Mouse (Mus musculus) layer of hippocampus, adult 2 months (tissue): ENCODE results near the gene 1700028J19Rik. TPM values are rescaled to one million over a fixed set of nuclear protein-coding genes. Genes with fewer than 3 reads are reported as not detected.

Source experiments
- DNase-seq, 2 experiments: peaks; one replicate each; pipeline ENCODE4 v3.0.0; 2022; ENCODE audit warnings: low spot score in 2 of 2
- H3K27ac ChIP-seq: fragments of 200-600 bp; 2 replicates; pipeline ENCODE4 v1.8.1; 2022
- H3K4me3 ChIP-seq: fragments of 200-600 bp; 2 replicates; pipeline ENCODE4 v1.8.1; 2022; ENCODE audit warnings: mild to moderate bottlenecking
- CTCF ChIP-seq: fragments of 200-600 bp; conservative IDR thresholded peaks from 2 replicates; pipeline ENCODE4 v1.8.1; 2022; ENCODE audit warnings: antibody characterized with exemption, mild to moderate bottlenecking, moderate library complexity
- long read RNA-seq, 2 experiments: library from polyadenylated mRNA; stranded (forward); transcript quantifications; one replicate each; pipeline ENCODE4 v2.0.0; 2021; ENCODE audit warnings: borderline mapping rate in 2 of 2
- total RNA-seq, 2 experiments: library from RNA; stranded (reverse); gene quantifications; 2 replicates each; pipeline ENCODE4 v1.2.3; 2021

The 1700028J19Rik gene
- under 1 TPM; 0.79 to 0.92 TPM for total RNA-seq
- long read RNA-seq, experiment 1, partial matches to known transcripts: 1 of 2 reads
- long read RNA-seq, experiment 1, other reads (novel, unspliced or antisense): 1 of 2 reads
- long read RNA-seq, experiment 2, partial matches to known transcripts: 1 of 1 reads
- long read RNA-seq, experiment 2, other reads (novel, unspliced or antisense): 0 of 1 reads

DNA sequence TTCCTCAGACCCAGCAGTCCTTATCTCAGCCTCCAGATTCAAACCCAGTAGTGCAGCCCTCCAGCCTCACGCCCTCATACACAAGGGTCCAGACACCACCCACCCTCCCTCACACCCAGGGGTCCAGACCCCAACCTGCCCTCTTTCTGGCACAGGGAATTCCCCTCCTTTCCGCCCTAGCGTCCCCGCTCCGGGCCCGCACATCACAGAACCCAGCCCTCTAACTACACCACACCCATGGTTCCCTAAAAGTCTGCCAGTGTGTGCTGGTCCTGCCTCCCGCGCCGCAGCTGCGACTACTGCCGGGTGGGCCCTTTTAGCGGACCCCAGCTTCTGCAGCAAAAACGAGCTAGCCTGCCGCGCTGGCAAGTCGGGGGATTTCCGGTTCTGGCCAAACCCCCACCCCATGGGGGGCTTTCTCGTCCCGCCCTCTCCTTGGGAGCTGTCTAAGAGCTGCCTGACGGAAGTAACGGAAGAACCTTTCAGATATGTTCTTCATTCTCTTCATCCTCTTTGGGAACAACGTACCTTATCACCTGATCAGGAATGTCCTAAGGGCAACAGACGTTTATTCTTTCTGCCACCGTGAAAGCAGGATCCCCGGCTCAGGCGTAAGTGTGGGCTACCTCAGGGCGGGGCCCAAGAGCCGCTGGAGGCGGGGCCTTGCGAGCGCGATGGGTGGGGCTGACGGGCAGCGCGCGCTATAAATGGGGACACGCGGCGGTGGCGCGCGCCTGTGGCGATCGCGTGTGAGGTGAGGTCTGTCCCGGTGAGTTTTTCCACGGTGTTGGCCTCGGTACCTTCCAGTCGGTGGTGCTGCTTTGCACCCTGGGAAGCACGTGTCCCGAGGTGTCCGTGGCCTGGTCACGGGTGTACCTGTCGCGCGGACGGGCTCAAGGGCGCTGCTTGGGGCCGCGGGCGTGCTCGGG lies at the start of gene 1700028J19Rik, which contains the start of gene 2410002F23Rik:
Gene 1700028J19Rik (minus strand): TSS at position 641 of the 929 bp plus-strand sequence.
Gene 2410002F23Rik (plus strand): TSS at position 668 of the 929 bp plus-strand sequence.
- Histone ChIP-seq H3K27ac (peak within 1 kb of the TSS; percentile 100), H3K4me3 (peak within 1 kb of the TSS; percentile 99)
- DNase-seq: peak; percentile 89 to 91
- TF ChIP-seq CTCF: no peak

DNA sequence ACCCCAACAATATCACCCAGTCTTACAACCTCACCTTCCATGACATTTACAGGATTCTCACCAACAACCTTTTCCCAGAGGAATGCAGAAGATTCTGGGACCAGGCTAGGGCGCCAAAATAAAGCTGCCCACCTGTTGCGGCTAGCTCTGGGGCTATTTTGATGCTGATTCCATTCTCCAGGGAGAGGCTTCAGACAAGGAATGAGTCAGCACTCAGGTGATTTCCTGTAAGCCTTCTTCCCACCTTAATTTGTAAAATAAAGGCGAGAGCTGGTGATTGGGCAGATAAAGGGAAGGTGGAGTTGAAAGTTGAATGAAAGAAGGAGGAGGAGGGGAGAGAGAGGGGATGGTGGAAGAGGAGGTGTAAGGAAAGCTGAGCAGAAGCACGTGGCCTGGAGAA lies 44.9 kb upstream of the 1700028J19Rik start:
- Histone ChIP-seq H3K27ac (no peak overlapping the region), H3K4me3 (no peak overlapping the region)
- TF ChIP-seq CTCF: no peak
- no peak for DNase-seq

DNA sequence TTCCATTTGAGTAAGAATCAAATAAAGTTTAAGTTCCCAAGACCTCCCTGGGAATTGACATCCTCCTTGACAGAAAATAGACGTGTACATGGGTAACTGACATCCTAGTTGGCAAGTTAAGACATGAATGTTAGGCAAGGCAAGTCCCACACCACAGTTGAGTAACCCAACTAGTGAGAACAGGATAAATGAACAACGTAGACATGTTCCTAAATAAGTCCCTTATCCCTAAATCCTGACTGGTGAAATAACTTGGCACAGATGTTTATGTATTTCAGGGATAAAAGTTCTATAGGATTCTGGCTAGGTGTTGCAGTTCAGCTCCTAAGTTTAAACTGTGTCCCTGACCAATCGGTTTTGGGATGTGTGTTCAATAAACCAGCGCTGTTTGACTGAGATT lies 44.5 kb upstream of the 1700028J19Rik start:
- no peak for DNase-seq
- H3K4me3 ChIP-seq: no peak overlapping the region
- H3K27ac ChIP-seq: no peak overlapping the region
- TF ChIP-seq CTCF: no peak

DNA sequence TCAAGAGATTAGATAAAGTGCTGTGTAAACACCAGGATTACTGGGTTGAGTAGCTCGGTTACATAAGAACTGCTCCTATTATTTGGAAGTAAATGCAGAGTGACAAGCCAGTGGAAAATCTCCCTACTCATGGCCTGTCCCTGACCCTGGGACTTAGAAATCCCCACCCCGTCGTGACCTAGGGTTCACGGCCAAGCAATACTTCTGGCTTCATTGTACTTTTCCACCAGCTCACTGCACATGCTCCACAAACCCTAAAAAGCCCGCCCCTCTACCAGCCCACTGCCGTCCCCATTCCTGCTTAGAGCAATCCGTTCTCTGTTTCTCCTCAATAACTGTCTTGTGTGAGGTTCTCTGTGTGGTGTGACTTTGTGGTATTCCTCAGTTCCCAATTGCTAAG lies 41.3 kb upstream of the 1700028J19Rik start:
- no peak for TF ChIP-seq CTCF
- no peak overlapping the region for H3K27ac ChIP-seq
- H3K4me3 ChIP-seq: no peak overlapping the region
- no peak for DNase-seq

DNA sequence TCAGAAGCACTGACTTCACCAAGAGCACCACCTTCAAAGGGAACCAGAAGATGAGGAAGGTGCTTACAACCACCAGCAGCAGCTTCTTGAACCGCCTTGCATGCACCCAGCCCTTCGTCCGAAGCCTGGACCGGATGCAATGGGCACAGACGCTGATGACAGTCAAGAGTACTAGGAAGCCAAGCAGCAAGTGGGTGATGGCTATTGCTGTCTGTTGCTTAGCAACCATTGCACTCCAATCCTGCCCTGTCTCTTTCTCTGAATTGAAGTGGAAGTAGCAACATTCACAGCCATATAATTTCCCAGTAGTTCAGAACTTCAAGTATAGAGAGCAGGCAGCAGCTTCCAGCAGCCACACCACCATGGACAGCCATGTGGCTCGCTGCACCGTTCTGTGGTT lies 35.1 kb upstream of the 1700028J19Rik start:
- no peak for TF ChIP-seq CTCF
- H3K4me3 ChIP-seq: no peak overlapping the region
- DNase-seq: no peak
- H3K27ac ChIP-seq: peak overlapping the region; percentile 54; the same call in 1 of the 2 replicates

DNA sequence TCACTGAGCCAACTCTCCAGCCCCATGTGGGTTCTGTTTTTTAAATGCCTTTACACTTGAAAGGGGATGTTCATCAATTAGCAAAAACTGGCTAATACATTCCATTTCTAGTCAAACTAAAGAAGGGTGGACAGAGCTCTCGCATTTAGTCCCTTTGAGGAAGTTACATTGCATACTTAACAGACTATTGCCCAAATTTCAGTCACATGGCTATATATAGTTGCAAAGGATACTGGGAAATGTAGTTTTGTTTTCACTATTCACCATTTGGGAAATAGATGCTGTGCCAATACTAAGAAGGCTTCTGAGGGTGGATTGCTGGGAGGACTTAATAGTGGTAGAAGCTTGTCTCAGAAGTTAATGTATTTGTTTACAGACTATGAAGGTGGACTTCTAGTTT lies 34.5 kb upstream of the 1700028J19Rik start:
- no peak for TF ChIP-seq CTCF
- DNase-seq: no peak
- H3K27ac ChIP-seq: peak overlapping the region; percentile 54; the same call in 1 of the 2 replicates
- H3K4me3 ChIP-seq: no peak overlapping the region

DNA sequence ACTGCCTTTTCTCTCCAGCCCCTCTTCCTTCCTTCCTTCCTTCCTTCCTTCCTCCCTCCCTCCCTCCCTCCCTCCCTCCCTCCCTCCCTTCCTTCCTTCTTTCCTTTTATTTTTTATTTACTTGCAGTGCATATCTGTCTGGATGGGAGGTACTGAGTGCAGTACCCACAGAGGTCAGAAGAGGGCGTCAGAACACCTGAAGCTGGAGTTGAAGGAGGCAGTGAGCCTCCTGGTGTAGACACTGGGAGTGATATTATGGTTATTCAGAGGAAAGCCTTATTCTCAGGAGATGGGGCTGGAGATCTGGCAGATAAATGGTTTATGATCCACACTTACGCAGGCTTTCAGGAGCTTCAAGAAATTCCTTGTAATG lies 30.7 kb upstream of the 1700028J19Rik start:
- Histone ChIP-seq H3K4me3 (no peak overlapping the region), H3K27ac (no peak overlapping the region)
- peak; percentile 54 to 71 for DNase-seq
- TF ChIP-seq CTCF: peak; percentile 74

DNA sequence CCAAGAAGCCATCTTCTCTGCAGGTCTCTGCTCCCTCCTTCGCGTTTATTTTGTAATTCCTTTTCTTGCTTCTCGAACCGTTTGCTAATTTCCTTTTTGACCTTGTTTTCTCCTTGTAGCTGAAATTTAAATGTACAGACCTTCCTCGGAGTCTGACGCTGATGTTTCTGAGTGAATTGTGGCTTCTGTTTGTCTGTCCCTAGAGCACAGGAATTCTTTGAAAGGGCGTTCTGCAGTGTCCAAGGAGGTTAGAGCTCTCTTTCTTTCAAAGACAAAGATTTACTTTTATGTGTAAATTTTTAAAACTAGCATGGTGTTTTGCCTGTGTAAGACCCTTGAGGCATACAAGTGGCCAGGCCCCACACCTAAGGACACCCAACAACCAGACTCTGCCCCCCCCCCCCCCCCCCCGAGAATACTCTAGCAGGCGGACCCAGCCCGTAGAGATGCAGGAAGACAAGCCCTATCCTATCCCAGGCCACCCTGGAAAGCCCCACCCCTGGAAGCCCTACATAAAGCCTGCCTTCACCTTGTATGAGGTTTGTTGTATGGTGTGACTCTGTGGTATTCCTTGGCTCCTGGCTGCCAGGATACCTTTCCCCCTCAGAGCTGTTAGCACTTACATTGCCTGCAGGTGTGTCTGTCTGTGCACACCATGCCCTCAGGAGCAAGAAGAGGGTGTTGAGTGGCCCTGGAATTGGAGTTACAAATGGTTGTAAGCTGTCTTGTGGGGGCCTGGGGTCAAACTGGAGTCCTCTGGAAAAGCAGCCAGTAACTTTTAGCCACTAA lies 30.2 kb upstream of the 1700028J19Rik start:
- Histone ChIP-seq H3K4me3 (no peak overlapping the region), H3K27ac (no peak overlapping the region)
- TF ChIP-seq CTCF: no peak
- DNase-seq: no peak

DNA sequence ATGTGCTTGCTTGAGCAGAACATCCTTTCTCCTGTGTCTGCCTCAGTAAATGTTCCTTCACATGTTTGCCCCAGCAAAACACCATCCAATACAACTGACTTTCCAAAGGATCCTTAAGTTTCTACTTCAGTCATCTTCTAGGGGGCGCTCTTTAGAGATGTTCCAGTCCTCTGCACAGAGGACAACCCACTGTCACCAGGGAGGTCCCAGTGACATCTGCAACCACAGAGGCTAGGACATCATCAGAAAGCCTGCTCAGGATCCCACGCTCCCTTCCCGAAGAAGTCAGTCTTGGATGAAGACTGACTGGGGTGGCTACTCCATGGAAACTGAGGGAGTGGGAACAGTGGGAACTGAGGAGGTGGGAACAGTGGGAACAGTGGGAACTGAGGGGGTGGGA lies 29.1 kb upstream of the 1700028J19Rik start:
- Histone ChIP-seq H3K4me3 (no peak overlapping the region), H3K27ac (no peak overlapping the region)
- TF ChIP-seq CTCF: 0 out of 2 replicates have a peak, but pooled peaks have one; percentile 13
- DNase-seq: no peak

DNA sequence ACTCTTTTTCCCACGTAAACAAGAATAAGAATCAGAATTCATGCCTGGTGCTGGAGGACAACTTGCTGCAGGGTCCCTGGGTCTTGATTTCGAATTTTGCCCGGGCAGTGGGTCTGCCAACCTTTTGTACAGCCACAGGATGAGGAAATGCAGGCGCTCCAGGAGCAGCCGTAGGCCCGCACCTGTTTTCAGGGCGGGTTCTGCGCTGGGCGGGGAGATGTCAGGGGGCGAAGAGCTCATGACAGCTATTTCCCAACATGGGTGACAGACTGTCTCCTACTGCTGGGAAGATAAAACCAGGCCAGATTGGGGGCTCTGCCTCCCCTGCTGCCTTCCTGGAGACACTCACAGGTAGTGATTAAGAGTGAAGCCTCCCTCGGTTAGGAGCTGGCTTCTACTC lies 27.6 kb upstream of the 1700028J19Rik start:
- TF ChIP-seq CTCF: no peak
- no peak overlapping the region for H3K4me3 ChIP-seq
- H3K27ac ChIP-seq: no peak overlapping the region
- DNase-seq: no peak

DNA sequence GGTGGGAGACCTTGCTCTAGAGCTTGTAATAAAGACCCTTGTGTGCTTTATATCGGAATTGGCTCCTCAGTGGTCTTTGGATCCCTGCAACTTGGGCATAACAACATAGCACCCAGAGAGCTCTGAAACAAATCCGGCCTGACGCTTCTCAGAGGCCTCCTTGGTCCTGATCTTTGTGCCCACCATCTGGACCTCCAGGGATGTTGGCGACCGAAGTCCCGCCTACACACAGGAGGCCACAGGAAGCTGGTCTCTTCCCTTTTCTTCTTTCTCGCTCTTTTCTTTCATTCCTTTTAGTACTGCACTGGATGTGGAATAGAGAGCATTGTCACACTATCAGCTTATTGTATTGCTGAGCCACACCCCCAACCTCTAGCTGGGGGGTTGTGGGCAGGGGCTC lies 27.0 kb upstream of the 1700028J19Rik start:
- TF ChIP-seq CTCF: no peak
- no peak overlapping the region for H3K4me3 ChIP-seq
- no peak overlapping the region for H3K27ac ChIP-seq
- no peak for DNase-seq

DNA sequence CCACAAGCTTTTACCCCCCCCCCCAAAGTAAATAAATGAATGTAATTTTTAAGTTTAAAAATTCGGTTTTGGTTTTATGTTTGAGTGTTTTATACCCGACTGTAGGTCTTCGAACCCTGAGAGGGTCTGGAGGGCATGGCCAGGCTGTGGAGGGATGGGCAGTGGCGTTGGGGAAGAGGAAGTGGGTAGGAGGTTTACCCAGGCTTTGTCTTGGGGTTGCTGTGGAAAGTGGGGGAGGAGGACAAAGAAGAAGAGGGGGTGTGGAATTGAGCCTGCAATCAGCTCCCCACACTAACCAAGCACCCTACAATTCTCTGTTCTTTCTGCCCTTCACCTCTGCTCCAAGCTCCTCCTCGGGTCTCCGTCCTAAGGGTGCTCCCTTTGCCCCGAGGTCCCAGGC lies 26.1 kb upstream of the 1700028J19Rik start:
- DNase-seq: no peak
- Histone ChIP-seq H3K4me3 (no peak overlapping the region), H3K27ac (no peak overlapping the region)
- no peak for TF ChIP-seq CTCF

DNA sequence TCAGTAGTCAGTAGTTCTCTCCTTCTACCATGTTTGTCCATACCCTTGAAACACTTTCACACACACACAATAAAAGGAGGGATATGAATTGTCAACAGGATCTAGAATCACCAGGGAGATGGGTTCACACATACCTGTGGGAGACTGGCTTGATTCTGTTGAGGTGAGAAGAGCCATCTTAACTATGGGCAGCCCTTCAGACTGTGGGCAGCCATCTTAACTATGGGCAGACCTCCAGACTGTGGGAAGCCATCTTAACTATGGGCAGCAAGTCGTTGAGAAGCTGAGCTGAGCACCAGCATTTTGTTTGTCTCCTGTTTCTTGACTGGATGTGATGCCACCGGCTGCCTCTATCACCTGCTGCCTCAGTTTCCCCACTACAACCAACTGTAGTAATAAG lies 24.8 kb upstream of the 1700028J19Rik start:
- Histone ChIP-seq H3K4me3 (no peak overlapping the region), H3K27ac (no peak overlapping the region)
- no peak for TF ChIP-seq CTCF
- DNase-seq: no peak
